In the genomic region with DNA sequence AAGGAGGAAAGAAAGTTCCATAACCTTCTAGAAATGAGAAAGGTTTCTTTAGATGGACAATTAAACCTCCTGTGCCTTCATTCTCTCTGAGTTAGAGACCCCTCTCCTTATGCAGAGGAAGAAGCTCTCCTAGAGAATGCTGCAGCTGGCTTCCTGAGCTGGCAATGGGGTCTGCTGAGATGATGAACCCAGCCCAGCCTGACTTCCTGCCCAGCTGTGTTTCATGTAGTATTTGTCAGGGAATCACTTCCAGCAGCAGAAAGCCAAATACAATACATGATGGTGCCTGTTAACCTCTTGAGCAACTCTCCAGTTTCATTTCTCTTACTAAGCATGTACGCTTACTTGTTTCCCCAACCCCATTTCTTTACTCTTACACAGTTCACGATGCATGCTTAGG, we compare ENCODE assay signal across 26 mouse cellular contexts. TPM values are rescaled to one million over a fixed set of nuclear protein-coding genes. Genes with fewer than 3 reads are reported as not detected.
DNase-seq lines count a peak whose midpoint lies in the region; ATAC-seq lines count a peak whose summit lies in the region.
"Had no signal": no experiment of that assay in that cellular context is flagged by ENCODE, and none has a peak within 500 bp of the region (broad histone marks: within the 10 kb centered on the region; RNA-seq: fewer than 3 reads in every experiment).

No protein-coding gene starts in this region.

- intact Hi-C loops in heart, postnatal 25 days (cut with DNase I) = no loop called here
- intact Hi-C loops in heart, postnatal 10 days (cut with DNase I) = no loop called here

- no peak overlapping the region for H3K9ac ChIP-seq in lung, embryonic 16.5 days (ENCODE audit: low read length)
- no peak overlapping the region for H3K9ac ChIP-seq in forebrain, embryonic 13.5 days
- H3K9ac ChIP-seq in liver, embryonic 12.5 days = no peak overlapping the region
- H3K9ac ChIP-seq: heart, embryonic 13.5 days; limb, embryonic 12.5 days; liver, embryonic 13.5 days; neural tube, embryonic 12.5 days had no signal

- no peak overlapping the region for H3K4me3 ChIP-seq in lung, embryonic 16.5 days (ENCODE audit: low read length)
- no peak overlapping the region for H3K4me3 ChIP-seq in forebrain, embryonic 13.5 days
- no peak overlapping the region for H3K4me3 ChIP-seq in liver, embryonic 12.5 days
- H3K4me3 ChIP-seq: erythroblast, embryonic 14.5 days; heart, embryonic 13.5 days; hindbrain, embryonic 10.5 days; limb, embryonic 12.5 days; liver, embryonic 13.5 days; neural tube, embryonic 12.5 days had no signal

- peak; percentile 17 for DNase-seq in heart, adult 8-10 months (ENCODE audit: low spot score)
- DNase-seq in heart, postnatal 25 days (ENCODE audit: low spot score) = no peak
- DNase-seq in lung, adult 18-20 months = no peak
- peak; percentile 38 to 47 for DNase-seq in heart, postnatal 10 days
- DNase-seq: adrenal gland, adult 2 months; cerebellum, adult 8-10 months; liver, embryonic 13.5 days; right cerebral cortex, adult 18-20 months had no signal

- no peak overlapping the region for H3K4me2 ChIP-seq in lung, embryonic 16.5 days (ENCODE audit: low read depth, low read length)
- H3K4me2 ChIP-seq in forebrain, embryonic 13.5 days = no peak overlapping the region
- no peak overlapping the region for H3K4me2 ChIP-seq in liver, embryonic 12.5 days
- H3K4me2 ChIP-seq: heart, embryonic 13.5 days; limb, embryonic 12.5 days; liver, embryonic 13.5 days; midbrain, embryonic 11.5 days; neural tube, embryonic 12.5 days had no signal

- WGBS in lung, embryonic 16.5 days = 91% methylated on average over 2 of the region's 2 CpGs
- WGBS in forebrain, embryonic 13.5 days = 90% methylated on average over 2 of the region's 2 CpGs
- WGBS in liver, embryonic 12.5 days (ENCODE audit: insufficient replicate concordance) = 58% methylated on average over 2 of the region's 2 CpGs

- no peaks in the 10 kb centered on the region for H3K36me3 ChIP-seq in lung, embryonic 16.5 days (ENCODE audit: control insufficient read depth, insufficient read depth, low read length)
- H3K36me3 ChIP-seq in forebrain, embryonic 13.5 days (ENCODE audit: poor library complexity, severe bottlenecking) = no peaks in the 10 kb centered on the region
- no peaks in the 10 kb centered on the region for H3K36me3 ChIP-seq in liver, embryonic 12.5 days
- H3K36me3 ChIP-seq: heart, embryonic 13.5 days; hindbrain, embryonic 10.5 days; limb, embryonic 12.5 days; liver, embryonic 13.5 days; neural tube, embryonic 12.5 days had no signal

- no peaks in the 10 kb centered on the region for H3K9me3 ChIP-seq in lung, embryonic 16.5 days (ENCODE audit: control insufficient read depth, low read length)
- no peaks in the 10 kb centered on the region for H3K9me3 ChIP-seq in forebrain, embryonic 13.5 days (replicated peaks)
- no peaks in the 10 kb centered on the region for H3K9me3 ChIP-seq in liver, embryonic 12.5 days (replicated peaks)
- H3K9me3 ChIP-seq: heart, embryonic 13.5 days; hindbrain, embryonic 10.5 days; limb, embryonic 12.5 days; liver, embryonic 13.5 days; neural tube, embryonic 12.5 days had no signal

- H3K4me1 ChIP-seq in lung, embryonic 16.5 days (replicated peaks; ENCODE audit: control insufficient read depth, insufficient read depth, low read length) = peaks cover 6% of the 10 kb centered on the region; the same call in 1 of the 2 replicates
- no peaks in the 10 kb centered on the region for H3K4me1 ChIP-seq in forebrain, embryonic 13.5 days
- H3K4me1 ChIP-seq in liver, embryonic 12.5 days = no peaks in the 10 kb centered on the region
- H3K4me1 ChIP-seq: heart, embryonic 13.5 days; liver, embryonic 13.5 days; neural tube, embryonic 12.5 days had no signal

- H3K27ac ChIP-seq in lung, embryonic 16.5 days (ENCODE audit: low read length) = no peak overlapping the region
- H3K27ac ChIP-seq in forebrain, embryonic 13.5 days = no peak overlapping the region
- no peak overlapping the region for H3K27ac ChIP-seq in liver, embryonic 12.5 days
- H3K27ac ChIP-seq: heart, embryonic 13.5 days; hindbrain, embryonic 10.5 days; hindbrain, postnatal 0 days; limb, embryonic 12.5 days; liver, embryonic 13.5 days; macrophage; neural tube, embryonic 12.5 days had no signal

- no peaks in the 10 kb centered on the region for H3K27me3 ChIP-seq in lung, embryonic 16.5 days (ENCODE audit: control insufficient read depth, insufficient read depth, low read depth, low read length)
- no peaks in the 10 kb centered on the region for H3K27me3 ChIP-seq in forebrain, embryonic 13.5 days
- no peaks in the 10 kb centered on the region for H3K27me3 ChIP-seq in liver, embryonic 12.5 days (replicated peaks)
- H3K27me3 ChIP-seq: limb, embryonic 12.5 days; liver, embryonic 13.5 days; neural tube, embryonic 12.5 days had no signal

- ATAC-seq in lung, embryonic 16.5 days (ENCODE audit: low read depth) = peak; percentile 42; the same call in 1 of the 2 replicates
- ATAC-seq in forebrain, embryonic 13.5 days = no peak
- no peak for ATAC-seq in liver, embryonic 12.5 days
- ATAC-seq: forebrain, embryonic 14.5 days; hindbrain, postnatal 0 days; intestine, postnatal 0 days had no signal

RNA-seq across cellular contexts. Expression of a gene that starts 17.9 kb away (rescaled TPM):
- not detected for total RNA-seq in heart, adult 8-10 months (2022)
- not detected for total RNA-seq in heart, postnatal 25 days (2021)
- not detected in 2 replicates for polyA plus RNA-seq in lung, embryonic 16.5 days (2015; fragmentation: Nextera tagmentation; extraction: Ambion mirVana)
- total RNA-seq in heart, postnatal 10 days (2021) = not detected
- not detected in 2 replicates for polyA plus RNA-seq in forebrain, embryonic 13.5 days (2015; fragmentation: Nextera tagmentation; extraction: Ambion mirVana)
- not detected in 2 replicates for polyA plus RNA-seq in liver, embryonic 12.5 days (2016; fragmentation: Nextera tagmentation; extraction: Ambion mirVana)
- total RNA-seq: adrenal gland, adult 2 months; common myeloid progenitor, adult 5-6 weeks; hindbrain, postnatal 0 days; layer of hippocampus, adult 18-20 months; layer of hippocampus, postnatal 25 days had no signal
- polyA plus RNA-seq: adrenal gland, adult 2 months; embryonic facial prominence, embryonic 11.5 days; erythroblast, embryonic 14.5 days; forebrain, embryonic 14.5 days; heart, embryonic 13.5 days; hindbrain, embryonic 10.5 days; intestine, postnatal 0 days; liver, embryonic 13.5 days; macrophage; midbrain, embryonic 11.5 days; small intestine, adult 2 months had no signal

Comparison
In these comparisons a context has a peak if more than half of its experiments do, and no peak if none do; other contexts are left out.
1. DNase-seq: peak in heart, adult 8-10 months (single experiment) and heart, postnatal 10 days (2 of 2); none in heart, postnatal 25 days (single experiment) and lung, adult 18-20 months (0 of 2).